Mouse (Mus musculus) myocyte (in vitro differentiated cells): ENCODE measurements around the gene Csf1.

Experiments
- MAX ChIP-seq: IDR thresholded peaks from one replicate; pipeline ENCODE4 v1.6.1; 2011; ENCODE audit warnings: low read depth, mild to moderate bottlenecking, control low read depth
- MYOG ChIP-seq, 3 experiments: IDR thresholded peaks; one replicate each; pipeline ENCODE4 v1.6.1; 2011; ENCODE audit warnings: control low read depth in 2 of 3, low read depth in 2 of 3, mild to moderate bottlenecking in 2 of 3; ENCODE audit not compliant: insufficient read length in 2 of 3, control insufficient read depth in 1 of 3, insufficient read depth in 1 of 3
- POLR2A ChIP-seq: IDR thresholded peaks from one replicate; pipeline ENCODE4 v1.6.1; 2011; ENCODE audit warnings: low read depth, mild to moderate bottlenecking, control low read depth, moderate library complexity; ENCODE audit not compliant: insufficient read length
- POLR2AphosphoS2 ChIP-seq: IDR thresholded peaks from one replicate; pipeline ENCODE4 v1.6.1; 2011; ENCODE audit warnings: low read depth, control low read depth; ENCODE audit not compliant: insufficient read length
- USF1 ChIP-seq: IDR thresholded peaks from one replicate; pipeline ENCODE4 v1.6.1; 2011; ENCODE audit warnings: low read depth, mild to moderate bottlenecking, control low read depth, moderate library complexity

- TF ChIP-seq MYOG (IDR thresholded peaks at IDR 0.05; ENCODE audit: control insufficient read depth in 1 of 3, insufficient read depth in 1 of 3, insufficient read length in 2 of 3, low read depth in 2 of 3): no peak
- no peak for TF ChIP-seq POLR2A
- no peak for TF ChIP-seq POLR2AphosphoS2
- peak; percentile 93 for TF ChIP-seq USF1
- TF ChIP-seq MAX: no peak
Measured at GRCm38 (mm10) chr3:107796191-107796983, 36.1 kb upstream of the Csf1 start.
